Mouse (Mus musculus) frontal cortex, postnatal 25 days (tissue): ENCODE measurements around the gene Gli1.
"Not testable (repeated sequence)": the region's sequence is repeated elsewhere in the genome, so short reads cannot be mapped to it uniquely, and the experiment has no call there.

Experiments
- DNase-seq, 2 experiments: peaks; one replicate each; pipeline ENCODE4 v3.0.0; 2022; ENCODE audit warnings: low spot score in 2 of 2

Gene Gli1

DNA sequence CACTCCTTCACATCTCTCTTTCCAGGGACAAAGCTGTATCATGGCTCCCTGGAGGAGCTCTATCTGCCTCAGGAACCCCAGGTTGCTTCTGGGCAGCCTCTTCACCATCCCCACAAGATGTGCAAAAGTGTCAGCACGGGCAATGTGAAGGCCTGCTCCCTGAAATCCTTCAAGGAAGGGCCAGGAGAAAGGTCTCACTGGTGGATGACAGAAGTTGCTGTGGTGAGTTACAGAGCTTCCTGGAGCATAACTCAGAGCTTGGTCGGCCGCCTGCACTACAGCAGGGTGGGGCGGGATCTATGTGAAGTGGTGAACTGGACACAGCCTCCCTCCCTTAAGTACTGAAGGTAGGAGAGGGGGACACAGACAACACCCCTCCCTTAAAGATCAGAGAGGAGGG is 19.1 kb downstream of the Gli1 start:
- no peak for DNase-seq

DNA sequence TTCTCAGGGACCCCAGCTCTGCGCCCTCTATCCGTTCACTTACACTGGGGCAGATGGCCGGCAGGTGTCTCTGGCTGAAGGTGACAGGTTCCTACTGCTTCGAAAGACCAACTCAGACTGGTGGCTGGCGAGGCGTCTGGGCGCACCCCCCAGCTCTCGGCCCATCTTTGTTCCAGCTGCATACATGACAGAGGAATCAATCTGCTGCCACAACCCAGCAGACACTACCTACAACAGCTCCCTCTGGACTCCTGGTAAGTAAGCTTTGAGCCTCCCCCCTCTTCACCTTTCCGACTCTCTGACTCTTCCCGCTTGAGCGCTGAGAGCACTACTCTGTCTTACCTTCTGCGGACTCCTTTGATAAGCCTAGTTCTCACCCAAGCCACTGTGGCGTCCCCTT is 19.6 kb downstream of the Gli1 start:
- no peak for DNase-seq

- DNase-seq, result no peak
Measured at GRCm38 (mm10) chr10:127321621-127322020, 20.2 kb downstream of the Gli1 start, which contains the start of gene Arhgap9. TSS of gene Arhgap9 (plus strand) at chr10:127321964.

- DNase-seq, result no peak
Measured at GRCm38 (mm10) chr10:127319969-127320368, 21.8 kb downstream of the Gli1 start.

DNA sequence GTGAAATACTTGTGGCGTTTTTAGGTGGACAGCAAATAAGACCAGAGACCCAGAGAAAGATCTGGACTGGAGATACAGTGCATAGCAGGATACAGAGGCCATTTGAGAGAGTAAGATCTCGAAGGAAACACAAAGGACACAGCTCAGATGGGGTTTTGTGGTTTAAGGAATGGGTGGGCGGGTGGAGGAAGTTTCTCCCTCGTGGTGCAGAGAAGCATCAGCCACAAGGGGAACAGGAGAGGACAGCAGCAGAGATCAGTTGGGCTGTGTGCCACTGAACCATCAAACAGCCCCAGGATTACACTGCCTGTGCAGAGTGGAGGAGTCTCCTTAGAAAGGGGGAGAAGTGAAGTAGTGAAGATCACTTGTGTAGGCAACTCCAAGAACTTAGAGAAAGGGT is 23.8 kb downstream of the Gli1 start:
- no peak for DNase-seq

DNA sequence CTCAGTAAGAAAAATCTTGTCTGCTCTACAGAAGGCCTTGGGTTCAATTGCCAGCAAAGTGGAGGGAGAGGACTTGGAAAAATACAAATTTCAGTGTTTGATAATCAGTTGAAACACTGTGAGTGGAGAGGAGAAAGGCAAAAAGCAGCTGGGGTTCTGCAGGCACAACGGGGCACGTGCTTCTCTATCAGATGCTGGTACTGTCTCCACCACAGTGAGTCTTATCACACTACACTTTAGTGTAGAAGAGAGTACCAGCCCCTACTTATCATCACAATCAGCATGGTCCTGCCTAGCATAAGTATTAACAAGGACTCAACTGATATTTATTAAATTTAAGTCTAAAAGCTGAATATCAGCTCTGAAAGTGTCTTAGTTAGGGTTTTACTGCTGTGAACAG is 24.5 kb downstream of the Gli1 start:
- no peak for DNase-seq

DNA sequence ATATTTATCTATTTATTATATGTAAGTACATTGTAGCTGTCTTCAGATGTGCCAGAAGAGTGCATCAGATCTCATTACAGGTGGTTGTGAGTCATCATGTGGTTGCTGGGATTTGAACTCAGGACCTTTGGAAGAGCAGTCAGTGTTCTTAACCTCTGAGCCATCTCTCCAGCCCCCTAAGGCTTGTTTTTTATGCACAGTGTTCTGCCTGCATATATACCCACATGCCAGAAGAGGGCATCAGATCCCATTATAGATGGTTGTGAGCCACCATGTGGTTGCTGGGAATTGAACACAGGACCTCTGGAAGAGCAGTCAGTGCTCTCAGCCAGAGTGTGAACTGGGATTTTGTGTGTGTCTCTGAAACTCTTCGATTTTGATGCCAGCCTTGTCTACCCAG is 26.8 kb downstream of the Gli1 start:
- not testable (repeated sequence) for DNase-seq

DNA sequence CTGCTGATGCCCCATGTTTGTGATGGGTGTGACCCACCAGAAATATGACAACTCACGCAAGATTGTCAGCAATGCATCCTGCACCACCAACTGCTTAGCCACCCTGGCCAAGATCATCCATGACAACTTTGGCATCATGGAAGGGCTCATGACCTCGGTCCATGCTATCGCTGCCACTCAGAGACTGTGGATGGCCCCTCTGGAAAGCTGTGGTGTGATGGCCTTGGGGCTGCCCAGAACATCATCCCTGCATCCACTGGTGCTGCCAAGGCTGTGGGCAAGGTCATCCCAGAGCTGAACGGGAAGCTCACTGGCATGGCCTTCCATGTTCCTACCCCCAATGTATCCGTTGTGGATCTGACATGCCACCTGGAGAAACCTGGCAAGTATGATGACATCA is 28.3 kb downstream of the Gli1 start:
- not testable (repeated sequence) for DNase-seq

DNA sequence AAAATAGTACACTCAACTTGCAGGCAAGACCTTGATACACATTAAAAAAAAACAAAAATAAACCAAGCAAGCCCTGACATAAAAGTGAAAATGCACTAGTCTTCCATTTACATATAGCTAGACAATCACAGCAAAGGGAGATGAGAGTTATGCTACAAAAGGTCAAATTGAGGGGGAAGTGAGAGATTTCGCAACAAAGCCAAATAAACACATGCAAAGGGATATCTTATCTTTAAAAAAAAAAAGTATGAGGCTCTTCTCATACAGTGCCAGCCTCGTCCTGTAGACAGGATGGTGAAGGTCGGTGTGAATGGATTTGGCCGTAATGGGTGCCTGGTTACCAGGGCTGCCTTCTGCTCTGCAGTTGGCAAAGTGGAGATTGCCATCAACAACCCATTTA is 28.9 kb downstream of the Gli1 start:
- DNase-seq, result no peak

- DNase-seq, result peak; percentile 64 to 69
Measured at GRCm38 (mm10) chr10:127312356-127312676, 29.5 kb downstream of the Gli1 start.

- peak; percentile 84 to 94 for DNase-seq
Measured at GRCm38 (mm10) chr10:127311476-127312355, 30.1 kb downstream of the Gli1 start, which contains the start of gene Mars. TSS of gene Mars (minus strand) at chr10:127311786.

GRCm38 (mm10) chr10:127310523-127311475 is 31.0 kb downstream of the Gli1 start:
- no peak for DNase-seq

GRCm38 (mm10) chr10:127309167-127309566 is 32.6 kb downstream of the Gli1 start:
- not testable (repeated sequence) for DNase-seq

DNA sequence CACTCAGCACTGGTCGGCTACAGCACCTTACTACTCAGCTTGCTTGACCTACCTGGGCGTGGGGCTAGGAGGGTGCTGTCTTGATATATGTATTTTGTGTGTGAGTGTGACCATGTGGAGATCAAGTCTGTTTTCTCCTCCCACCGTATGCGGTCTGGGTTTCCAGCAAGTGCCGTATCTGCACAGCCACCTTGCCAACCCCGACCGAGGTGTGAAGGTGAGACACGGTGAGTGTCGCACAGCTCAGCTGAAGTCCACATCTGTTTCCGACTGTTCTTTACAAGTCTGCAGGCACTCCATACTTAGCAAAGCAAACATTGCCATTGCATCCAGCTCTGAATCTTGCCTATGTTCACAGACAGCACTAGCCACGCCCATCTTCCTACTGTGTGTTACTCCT is 38.6 kb downstream of the Gli1 start:
- DNase-seq, result no peak

- no peak for DNase-seq
Measured at GRCm38 (mm10) chr10:127300361-127300760, 41.4 kb downstream of the Gli1 start.

GRCm38 (mm10) chr10:127297015-127297871 is 44.5 kb downstream of the Gli1 start:
- DNase-seq, result no peak

- no peak for DNase-seq
Measured at GRCm38 (mm10) chr10:127295986-127296794, 45.6 kb downstream of the Gli1 start.

DNA sequence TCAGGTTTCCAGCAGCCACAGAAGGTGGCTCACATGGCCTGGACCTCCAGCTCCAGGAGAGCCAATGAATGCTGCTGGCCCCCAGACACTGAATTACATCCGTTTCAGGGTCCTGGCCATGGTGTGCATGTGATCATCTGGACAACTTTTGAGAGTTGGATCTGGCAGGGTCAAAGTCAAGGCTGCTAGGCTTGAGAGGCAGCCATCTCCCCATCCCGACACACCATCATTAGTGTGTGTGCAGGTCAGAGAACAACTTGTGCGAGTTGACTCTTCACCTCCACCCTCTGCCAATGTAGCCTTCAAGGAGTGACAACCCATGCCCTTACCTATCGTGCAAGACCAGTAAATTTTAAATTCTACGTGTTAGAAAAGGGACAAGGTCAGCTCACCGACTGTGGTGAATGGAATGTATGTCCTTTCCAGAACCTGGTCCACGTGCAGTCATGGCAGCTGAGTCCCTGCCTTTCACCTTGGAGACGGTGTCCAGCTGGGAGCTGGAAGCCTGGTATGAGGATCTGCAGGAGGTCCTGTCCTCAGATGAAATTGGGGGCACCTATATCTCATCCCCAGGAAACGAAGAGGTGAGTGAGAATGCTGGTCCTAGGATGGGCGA is 46.8 kb downstream of the Gli1 start:
- no peak for DNase-seq

DNA sequence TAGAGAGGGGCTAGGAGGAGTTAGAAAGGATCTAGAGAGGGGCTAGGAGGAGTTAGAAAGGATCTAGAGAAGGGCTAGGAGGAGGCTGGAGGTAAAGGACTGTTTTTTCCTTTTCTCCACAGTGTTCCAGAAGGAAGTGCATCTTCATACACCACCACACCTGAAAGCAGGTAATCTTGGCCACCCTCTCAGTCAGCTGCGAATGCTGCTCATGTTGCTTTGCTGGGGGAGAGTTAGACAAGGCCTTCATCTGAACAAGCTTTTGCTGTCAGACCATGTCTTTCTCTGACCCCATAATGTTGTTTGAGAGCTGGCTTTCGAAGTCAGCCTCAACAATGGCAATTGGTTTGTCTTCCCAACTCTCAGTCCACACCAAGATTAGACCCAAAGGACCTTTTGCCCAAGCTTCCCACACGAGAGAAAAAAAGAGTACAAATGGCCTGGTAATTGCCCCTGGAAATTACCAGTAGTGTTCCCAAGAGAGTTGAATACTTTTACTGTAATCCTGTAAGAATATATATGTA is 48.1 kb downstream of the Gli1 start:
- DNase-seq, result no peak

DNA sequence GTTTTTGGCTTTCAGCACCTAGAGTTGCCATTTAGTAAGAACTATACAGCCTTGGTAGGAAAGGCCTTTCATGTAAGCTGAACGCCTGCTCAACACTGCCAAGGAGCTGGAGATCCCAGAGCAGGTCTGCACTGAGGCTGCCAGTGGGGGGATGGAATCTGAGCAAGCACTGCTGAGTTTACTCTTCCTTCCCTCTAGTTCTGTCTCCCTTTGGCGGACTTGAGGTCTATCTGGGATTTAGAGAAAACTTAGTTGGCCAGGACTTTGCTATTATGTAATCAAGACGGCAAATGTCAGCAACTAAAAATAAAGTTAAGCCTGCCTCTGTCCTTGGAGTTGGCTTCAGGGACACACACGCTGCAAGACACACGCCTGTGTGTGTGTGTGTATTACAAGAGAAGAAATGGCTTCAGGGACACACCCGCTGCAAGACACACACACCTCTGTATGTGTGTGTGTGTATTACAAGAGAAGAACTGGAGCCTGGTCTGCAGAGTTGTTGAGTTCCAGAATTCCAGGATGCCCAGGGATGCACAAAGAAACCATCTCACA is 48.7 kb downstream of the Gli1 start:
- no peak for DNase-seq
